In genomic region chr15:91252956-91253355, GRCm38 (mm10) we compare ENCODE assay signal across 16 mouse cellular contexts. TPM values are rescaled to one million over a fixed set of nuclear protein-coding genes. Genes with fewer than 3 reads are reported as not detected.
A peak's percentile ranks its signal among the peaks of the same experiment; 100 is the strongest.
DNase-seq lines count a peak whose midpoint lies in the region; ATAC-seq and TF ChIP-seq lines count a peak whose summit lies in the region.
"Had no signal": no experiment of that assay in that cellular context is flagged by ENCODE, and none has a peak within 500 bp of the region (broad histone marks: within the 10 kb centered on the region; RNA-seq: fewer than 3 reads in every experiment).

No protein-coding gene starts in this region.

- no peaks in the 10 kb centered on the region for H3K36me3 ChIP-seq in hindbrain, postnatal 0 days (ENCODE audit: insufficient read depth, low read length)
- H3K36me3 ChIP-seq in hindbrain, embryonic 13.5 days = no peaks in the 10 kb centered on the region
- H3K36me3 ChIP-seq: embryonic facial prominence, embryonic 12.5 days had no signal

- H3K4me1 ChIP-seq in hindbrain, postnatal 0 days (ENCODE audit: insufficient read depth, low read length) = no peaks in the 10 kb centered on the region
- H3K4me1 ChIP-seq in hindbrain, embryonic 13.5 days (replicated peaks) = 0 out of 2 replicates have a peak, but pooled peaks cover 3% of the 10 kb centered on the region
- H3K4me1 ChIP-seq: embryonic facial prominence, embryonic 12.5 days had no signal

- H3K4me3 ChIP-seq in hindbrain, postnatal 0 days (ENCODE audit: low read length) = no peak overlapping the region
- H3K4me3 ChIP-seq in hindbrain, embryonic 13.5 days = no peak overlapping the region
- H3K4me3 ChIP-seq: embryonic facial prominence, embryonic 12.5 days had no signal

- H3K9me3 ChIP-seq in hindbrain, postnatal 0 days (ENCODE audit: low read length) = no peaks in the 10 kb centered on the region
- H3K9me3 ChIP-seq in hindbrain, embryonic 13.5 days = no peaks in the 10 kb centered on the region
- H3K9me3 ChIP-seq: embryonic facial prominence, embryonic 12.5 days had no signal

- no peak overlapping the region for H3K27ac ChIP-seq in hindbrain, postnatal 0 days
- no peak overlapping the region for H3K27ac ChIP-seq in hindbrain, embryonic 13.5 days
- H3K27ac ChIP-seq: embryonic facial prominence, embryonic 12.5 days had no signal

- WGBS in hindbrain, postnatal 0 days = 49% methylated on average over 8 of the region's 8 CpGs
- WGBS in hindbrain, embryonic 13.5 days = 57% methylated on average over 8 of the region's 8 CpGs

- TF ChIP-seq CTCF in hindbrain, postnatal 0 days (IDR thresholded peaks at IDR 0.05; ENCODE audit: low read depth) = peak; percentile 59

- DNase-seq in hindbrain, postnatal 0 days (ENCODE audit: low spot score) = peak; percentile 57
- peak; percentile 52 for DNase-seq in 3T3-L1 (ENCODE audit: low read depth, low spot score)
- DNase-seq in Muller cell, postnatal 12 days (ENCODE audit: inconsistent ontology term) = peak; percentile 13
- no peak for DNase-seq in neural tube, embryonic 10.5 days (ENCODE audit: extremely low spot score, low spot score)
- DNase-seq in urinary bladder, postnatal 4 days (ENCODE audit: low spot score in 2 of 2) = no peak
- DNase-seq: adrenal gland, adult 2 months; cerebellum, adult 11 months; left cerebral cortex, postnatal 4 days; lung, postnatal 36 days; thymus, postnatal 14 days had no signal

- ATAC-seq in hindbrain, postnatal 0 days = no peak
- ATAC-seq in hindbrain, embryonic 13.5 days (ENCODE audit: low FRiP score) = no peak
- ATAC-seq in granulocyte monocyte progenitor cell, adult 5-6 weeks (replicated peaks; ENCODE audit: poor library complexity, severe bottlenecking) = 0 out of 2 replicates have a peak, but pooled peaks have one; percentile 31

- H3K4me2 ChIP-seq in hindbrain, postnatal 0 days (ENCODE audit: low read depth, low read length) = no peak overlapping the region
- H3K4me2 ChIP-seq in hindbrain, embryonic 13.5 days = no peak overlapping the region
- H3K4me2 ChIP-seq: embryonic facial prominence, embryonic 12.5 days had no signal

- no peaks in the 10 kb centered on the region for H3K27me3 ChIP-seq in hindbrain, postnatal 0 days (ENCODE audit: insufficient read depth, low read length)
- no peaks in the 10 kb centered on the region for H3K27me3 ChIP-seq in hindbrain, embryonic 13.5 days
- H3K27me3 ChIP-seq: embryonic facial prominence, embryonic 12.5 days had no signal

- no peak overlapping the region for H3K9ac ChIP-seq in hindbrain, postnatal 0 days (replicated peaks; ENCODE audit: low read length)
- H3K9ac ChIP-seq in hindbrain, embryonic 13.5 days = no peak overlapping the region
- H3K9ac ChIP-seq: embryonic facial prominence, embryonic 12.5 days had no signal

RNA-seq across cellular contexts. Expression of gene CN725425, which starts 53.7 kb away (rescaled TPM):
- not detected in 2 replicates for total RNA-seq in hindbrain, postnatal 0 days (2014; rRNA removed)
- polyA plus RNA-seq in hindbrain, postnatal 0 days (2015; fragmentation: Nextera tagmentation; extraction: Ambion mirVana) = 0.30 and 0.34 TPM in 2 replicates
- polyA plus RNA-seq in hindbrain, embryonic 13.5 days (2015; fragmentation: Nextera tagmentation; extraction: Ambion mirVana) = not detected in 2 replicates
- total RNA-seq in granulocyte monocyte progenitor cell, adult 5-6 weeks (2014; fragmentation: Nextera tagmentation) = not detected in 2 replicates
- total RNA-seq in granulocyte monocyte progenitor cell, adult 5-6 weeks (2017) = not detected in 2 replicates
- total RNA-seq: adrenal gland, adult 2 months; left cerebral cortex, postnatal 4 days had no signal
- polyA plus RNA-seq: adrenal gland, adult 2 months; embryonic facial prominence, embryonic 12.5 days; heart, embryonic 14.5 days; large intestine, adult 2 months; spleen, adult 2 months had no signal

Comparison
In these comparisons a context has a peak if more than half of its experiments do, and no peak if none do; other contexts are left out.
1. DNase-seq: peak in hindbrain, postnatal 0 days (single experiment), 3T3-L1 (single experiment) and Muller cell, postnatal 12 days (single experiment); none in neural tube, embryonic 10.5 days (single experiment) and urinary bladder, postnatal 4 days (0 of 2).